Mouse (Mus musculus) ES-Bruce4 (cell line): ENCODE measurements around the gene Srrm3.
A peak's percentile ranks its signal among the peaks of the same experiment; 100 is the strongest.

Experiments used
- CTCF ChIP-seq: IDR thresholded peaks from one replicate; pipeline ENCODE4 v1.8.1; 2011; ENCODE audit warnings: low read depth, low read length
- EP300 ChIP-seq: IDR thresholded peaks from 2 replicates; pipeline ENCODE4 v1.6.1; 2011; ENCODE audit warnings: low read depth, low read length; ENCODE audit not compliant: insufficient read depth
- POLR2A ChIP-seq: IDR thresholded peaks from one replicate; pipeline ENCODE4 v1.8.1; 2011; ENCODE audit warnings: low read length; ENCODE audit not compliant: insufficient read depth

GRCm38 (mm10) chr5:135847460-135847859 is 40.8 kb downstream of the Srrm3 start:
- TF ChIP-seq CTCF (peak; percentile 41), POLR2A (no peak), EP300 (no peak)
